Mouse (Mus musculus) thymus, adult 2 months (tissue): Measurements from ENCODE around the gene Lhx4. TPM values are rescaled to one million over a fixed set of nuclear protein-coding genes. Genes with fewer than 3 reads are reported as not detected.

Experiments used
- DNase-seq: peaks from one replicate; pipeline ENCODE4 v3.0.0; 2021
- H3K27ac ChIP-seq: fragments of 200-500 bp; 2 replicates; pipeline ENCODE4 v1.5.1; 2012; ENCODE audit warnings: low read length, control low read depth; ENCODE audit not compliant: control insufficient read depth, insufficient read depth
- H3K27me3 ChIP-seq: fragments of 200-500 bp; 2 replicates; pipeline ENCODE4 v1.6.1; 2012; ENCODE audit warnings: mild to moderate bottlenecking, low read length, moderate library complexity, mixed read lengths; ENCODE audit not compliant: control insufficient read depth, insufficient read depth
- H3K36me3 ChIP-seq: fragments of 200-500 bp; 2 replicates; pipeline ENCODE4 v1.6.1; 2012; ENCODE audit warnings: mild to moderate bottlenecking, low read length, moderate library complexity; ENCODE audit not compliant: control insufficient read depth, insufficient read depth
- H3K4me1 ChIP-seq: fragments of 200-500 bp; replicated peaks from 2 replicates; pipeline ENCODE4 v1.6.1; 2012; ENCODE audit warnings: low read length; ENCODE audit not compliant: control insufficient read depth, insufficient read depth
- H3K4me3 ChIP-seq: fragments of 200-500 bp; 2 replicates; pipeline ENCODE4 v1.5.1; 2012; ENCODE audit warnings: mild to moderate bottlenecking, low read length, control low read depth, moderate library complexity; ENCODE audit not compliant: control insufficient read depth, insufficient read depth
- CTCF ChIP-seq: fragments of 200-500 bp; IDR thresholded peaks from 2 replicates; pipeline ENCODE4 v1.5.1; 2012; ENCODE audit warnings: mild to moderate bottlenecking, control low read depth, low read length, moderate library complexity, borderline replicate concordance; ENCODE audit not compliant: control insufficient read depth, poor library complexity, insufficient read depth; ENCODE audit errors: extremely low read depth
- POLR2A ChIP-seq: fragments of 200-500 bp; IDR thresholded peaks from 2 replicates; pipeline ENCODE4 v1.6.1; 2012; ENCODE audit warnings: mild to moderate bottlenecking, low read length, control low read depth, moderate library complexity; ENCODE audit not compliant: control insufficient read depth, poor library complexity, insufficient read depth; ENCODE audit errors: extremely low read depth
- WGBS: fragments of 180-500 bp; shearing (Covaris S2); methylation state at CpG from one replicate; pipeline ENCODE4 v1.1.7; 2018; 5-methylcytosine and 5-hydroxymethylcytosine counted together
- polyA plus RNA-seq: library from polyadenylated mRNA; depleted of rRNA; stranded (reverse); fragments of >200 nt; gene quantifications from 2 replicates; pipeline ENCODE4 v1.2.3, GENCODE M21; 2012

Lhx4 gene
- polyA plus RNA-seq, 1 experiment = 0.01 TPM

- no peak overlapping the region for H3K27ac ChIP-seq
- no peaks in the 10 kb centered on the region for H3K36me3 ChIP-seq
- H3K4me3 ChIP-seq = no peak overlapping the region
- 93% methylated on average over 16 of the region's 16 CpGs for WGBS
- no peak for DNase-seq
- no peaks in the 10 kb centered on the region for H3K27me3 ChIP-seq
- TF ChIP-seq POLR2A = no peak
- no peak for TF ChIP-seq CTCF
- 0 out of 2 replicates have a peak, but pooled peaks cover 2% of the 10 kb centered on the region for H3K4me1 ChIP-seq
Observed at GRCm38 (mm10) chr1:155790111-155790974, 38.9 kb upstream of the Lhx4 start.

DNA sequence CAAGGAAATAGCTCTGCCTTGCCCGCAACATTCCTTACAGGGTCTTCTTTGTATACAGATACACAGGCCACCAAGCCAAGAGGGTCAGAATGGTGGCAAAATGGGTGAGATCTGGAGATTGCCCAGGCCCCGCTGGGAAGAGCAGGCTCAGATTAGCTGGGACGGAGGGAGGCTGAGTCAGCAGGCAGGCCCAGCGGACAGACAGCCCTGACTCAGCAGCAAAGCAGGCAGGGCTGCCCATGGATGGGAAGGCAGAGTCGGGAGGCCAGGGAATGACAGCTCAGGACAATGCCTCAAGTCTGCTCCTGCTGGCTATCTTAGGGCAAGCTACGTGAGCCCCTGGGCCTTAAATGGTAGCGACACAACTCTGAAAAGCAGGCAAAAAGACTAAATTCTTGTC is 34.4 kb upstream of the Lhx4 start:
- no peak overlapping the region for H3K4me3 ChIP-seq
- H3K4me1 ChIP-seq = peaks cover 38% of the 10 kb centered on the region
- 97% methylated on average over 7 of the region's 7 CpGs for WGBS
- H3K27ac ChIP-seq = no peak overlapping the region
- TF ChIP-seq POLR2A = no peak
- no peak for TF ChIP-seq CTCF
- no peaks in the 10 kb centered on the region for H3K27me3 ChIP-seq
- no peak for DNase-seq
- no peaks in the 10 kb centered on the region for H3K36me3 ChIP-seq

DNA sequence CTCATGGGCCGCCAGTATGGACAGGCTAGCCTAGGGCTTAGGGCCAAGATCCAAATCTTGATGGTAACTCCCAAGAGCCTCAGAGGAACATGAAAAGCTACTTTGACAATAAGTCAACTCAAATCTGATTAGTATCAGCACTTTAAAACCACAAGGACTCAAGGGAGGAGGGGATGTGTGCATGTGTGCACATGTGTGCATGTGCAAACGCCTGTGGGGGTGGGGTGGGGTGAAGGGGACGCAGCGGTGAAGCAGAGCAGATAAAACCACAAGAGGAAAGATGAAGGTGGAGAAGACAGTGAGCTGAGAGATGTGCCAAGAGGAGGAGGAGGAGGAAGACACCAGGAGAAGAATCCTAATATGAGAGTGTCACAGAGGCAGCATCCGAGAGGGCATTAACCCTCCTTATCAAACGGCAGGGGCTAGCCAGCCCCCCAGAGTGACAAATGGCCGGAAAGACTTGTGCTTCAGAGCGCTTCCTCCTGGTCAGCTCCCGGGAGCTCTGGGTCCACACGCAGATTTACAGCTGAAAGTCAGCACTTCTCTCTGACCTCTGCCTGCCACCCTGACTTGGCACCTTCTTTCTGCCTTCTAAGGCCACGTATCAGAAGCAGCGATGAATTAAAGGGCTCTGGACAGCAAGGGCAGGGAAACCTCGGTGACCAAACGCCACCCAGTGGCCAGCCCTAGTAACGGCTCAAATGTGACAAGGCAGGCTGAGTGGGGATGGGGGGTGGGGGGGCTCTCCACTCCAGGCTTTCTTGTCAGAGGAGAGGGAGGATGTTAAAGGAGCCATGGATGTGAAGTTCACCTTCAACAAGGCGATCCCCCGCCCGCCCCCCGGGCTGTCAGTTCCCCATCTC is 33.1 kb upstream of the Lhx4 start:
- DNase-seq = peak; percentile 41
- H3K27me3 ChIP-seq = no peaks in the 10 kb centered on the region
- no peak overlapping the region for H3K27ac ChIP-seq
- peaks cover 38% of the 10 kb centered on the region for H3K4me1 ChIP-seq
- WGBS = 33% methylated on average over 19 of the region's 19 CpGs
- H3K36me3 ChIP-seq = no peaks in the 10 kb centered on the region
- no peak overlapping the region for H3K4me3 ChIP-seq
- TF ChIP-seq POLR2A (no peak), CTCF (peak; percentile 81)

- Histone ChIP-seq H3K36me3 (no peaks in the 10 kb centered on the region), H3K27me3 (no peaks in the 10 kb centered on the region), H3K27ac (peak overlapping the region; percentile 20; the same call in 1 of the 2 replicates), H3K4me1 (peaks cover 38% of the 10 kb centered on the region), H3K4me3 (no peak overlapping the region)
- 14% methylated on average over 5 of the region's 5 CpGs for WGBS
- peak; percentile 63 for DNase-seq
- TF ChIP-seq POLR2A (no peak), CTCF (no peak)
Observed at GRCm38 (mm10) chr1:155782382-155782781, 30.9 kb upstream of the Lhx4 start.

DNA sequence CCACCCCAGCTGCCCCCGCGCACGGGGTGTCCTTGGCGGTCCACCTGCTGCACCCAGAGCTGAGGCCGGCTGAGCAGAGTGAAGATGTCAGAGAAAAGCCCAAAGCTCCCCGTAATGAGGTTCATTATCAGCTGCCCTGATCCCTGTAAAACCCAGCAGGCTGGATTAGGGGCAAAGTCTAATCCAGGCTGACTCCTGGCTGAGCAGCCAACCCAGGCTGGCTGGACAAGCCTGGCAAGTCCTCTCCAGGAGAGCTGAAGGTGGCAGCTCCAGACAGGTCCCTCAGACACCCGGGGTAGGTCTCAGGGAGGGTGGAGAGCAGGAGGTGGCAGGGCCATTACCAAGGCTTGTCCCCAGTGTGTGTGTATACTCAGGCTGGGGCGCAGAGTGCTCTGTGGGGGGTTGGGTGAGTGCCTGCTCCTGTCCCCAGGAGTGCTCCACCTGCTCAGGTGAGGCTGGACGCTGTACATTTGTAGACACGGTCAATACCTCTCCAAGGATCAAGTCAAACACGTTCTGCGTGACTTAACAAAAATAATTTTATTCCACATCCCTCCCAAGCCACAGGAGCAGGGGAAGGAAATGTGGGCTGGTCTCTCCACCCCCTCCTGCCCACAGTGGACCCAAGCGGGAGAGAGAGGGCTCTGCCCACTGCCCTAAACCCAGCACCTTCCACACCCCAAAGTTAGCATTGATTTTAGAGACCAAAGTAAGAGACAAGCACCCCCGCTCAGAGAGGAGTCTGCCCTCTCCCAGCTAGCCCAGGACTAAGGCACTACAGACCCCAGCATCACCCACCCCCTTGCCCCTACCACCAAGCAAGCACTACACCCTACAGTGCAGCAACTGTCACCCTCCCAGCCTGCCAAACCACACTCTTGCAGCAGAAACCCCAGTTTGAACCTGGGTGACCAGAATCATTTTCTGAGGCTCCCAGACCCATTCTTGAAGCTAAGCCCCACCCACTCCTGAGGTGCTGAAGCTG is 26.4 kb upstream of the Lhx4 start:
- no peaks in the 10 kb centered on the region for H3K27me3 ChIP-seq
- TF ChIP-seq POLR2A (no peak), CTCF (no peak)
- H3K4me1 ChIP-seq = peaks cover 16% of the 10 kb centered on the region
- no peaks in the 10 kb centered on the region for H3K36me3 ChIP-seq
- H3K4me3 ChIP-seq = no peak overlapping the region
- no peak overlapping the region for H3K27ac ChIP-seq
- 60% methylated on average over 14 of the region's 14 CpGs for WGBS
- no peak for DNase-seq

GRCm38 (mm10) chr1:155759167-155759566 is 7.7 kb upstream of the Lhx4 start:
- H3K27ac ChIP-seq = no peak overlapping the region
- H3K4me1 ChIP-seq = no peaks in the 10 kb centered on the region
- H3K36me3 ChIP-seq = no peaks in the 10 kb centered on the region
- 85% methylated on average over 12 of the region's 12 CpGs for WGBS
- no peak overlapping the region for H3K4me3 ChIP-seq
- no peaks in the 10 kb centered on the region for H3K27me3 ChIP-seq
- no peak for TF ChIP-seq CTCF
- no peak for TF ChIP-seq POLR2A
- DNase-seq = no peak
